Mouse (Mus musculus) retina, postnatal 7 days (tissue): Measurements from ENCODE around the gene Klrb1b.

Experiments
- DNase-seq: peaks from one replicate; pipeline ENCODE4 v3.0.0-alpha.2; 2012; ENCODE audit warnings: low read depth, low spot score

Klrb1b gene

DNA sequence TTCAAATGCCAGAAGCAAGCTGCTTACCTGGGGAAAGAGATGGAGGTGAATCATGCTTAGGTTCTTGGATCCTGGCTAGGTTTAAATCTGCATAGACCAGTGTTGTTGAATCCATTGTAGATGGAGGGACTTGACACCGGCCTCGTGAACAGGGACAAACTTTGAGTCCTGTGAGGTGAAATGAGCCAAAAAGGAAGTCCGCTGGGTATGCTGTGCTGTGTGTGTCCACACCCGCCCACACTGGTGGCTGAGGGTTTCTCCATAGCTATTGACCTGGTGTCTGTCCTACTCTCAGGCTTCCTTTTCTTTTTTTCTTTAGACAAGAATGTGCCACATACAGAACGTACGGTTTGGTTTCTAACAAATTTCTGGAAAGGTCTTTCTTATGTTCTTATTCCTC lies at the start of gene Klrb1b, which contains the start of gene Gm44511:
Klrb1b (minus strand) TSS at position 200 of the 400 bp plus-strand sequence.
Gm44511 (minus strand) TSS at position 184 of the 400 bp plus-strand sequence.
- DNase-seq: no peak

DNA sequence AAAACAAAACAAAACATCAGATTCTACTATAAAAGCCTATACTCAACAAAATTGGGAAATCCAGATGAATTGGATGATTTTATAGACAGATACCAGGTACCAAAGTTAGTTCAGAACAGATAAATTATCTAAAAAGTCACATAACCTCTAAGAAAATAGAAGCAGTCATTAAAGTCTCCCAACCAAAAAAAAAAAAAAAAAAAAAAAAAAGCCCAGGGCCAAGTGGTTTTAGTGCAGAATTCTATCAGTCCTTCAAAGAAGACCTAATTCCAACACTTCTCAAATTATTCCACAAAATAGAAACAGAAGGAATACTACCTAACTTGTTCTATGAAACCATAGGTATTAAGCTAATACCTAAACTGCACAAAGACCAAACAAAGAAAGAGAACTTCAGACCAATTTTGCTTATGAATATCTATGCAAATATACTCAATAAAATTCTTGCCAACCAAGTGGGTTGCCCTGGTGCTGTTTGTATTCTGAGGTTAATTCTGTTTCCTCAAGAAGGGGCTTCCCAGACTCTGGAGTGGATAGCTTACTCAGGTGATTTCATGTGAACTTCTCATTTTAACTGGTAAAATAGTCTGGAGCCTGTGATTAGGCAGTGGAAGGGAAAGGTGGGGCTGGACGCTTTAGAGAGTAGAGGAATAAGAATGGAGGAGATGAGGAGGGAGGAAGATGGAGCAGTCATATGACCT lies 45.9 kb upstream of the Klrb1b start:
- no peak for DNase-seq

DNA sequence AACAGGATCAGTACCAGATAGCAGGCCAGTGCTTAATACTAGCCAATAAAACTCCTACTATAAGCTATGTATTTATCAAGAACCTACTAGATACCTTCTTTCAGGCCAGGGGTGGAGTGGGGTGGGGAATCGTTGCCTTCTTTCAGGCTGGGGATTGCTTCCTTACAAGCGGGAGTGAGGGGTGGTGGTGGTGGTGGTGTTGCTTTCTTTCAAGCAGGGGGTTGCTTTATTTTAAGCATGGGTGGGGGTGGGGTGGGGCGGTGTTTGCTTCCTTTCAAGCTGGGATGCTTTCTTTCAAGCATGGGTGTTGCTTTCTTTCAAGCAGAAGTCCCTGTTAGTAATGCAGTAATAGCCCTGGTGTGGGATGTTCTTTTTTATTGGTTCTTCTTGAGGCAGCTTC lies 42.7 kb upstream of the Klrb1b start:
- DNase-seq: no peak

DNA sequence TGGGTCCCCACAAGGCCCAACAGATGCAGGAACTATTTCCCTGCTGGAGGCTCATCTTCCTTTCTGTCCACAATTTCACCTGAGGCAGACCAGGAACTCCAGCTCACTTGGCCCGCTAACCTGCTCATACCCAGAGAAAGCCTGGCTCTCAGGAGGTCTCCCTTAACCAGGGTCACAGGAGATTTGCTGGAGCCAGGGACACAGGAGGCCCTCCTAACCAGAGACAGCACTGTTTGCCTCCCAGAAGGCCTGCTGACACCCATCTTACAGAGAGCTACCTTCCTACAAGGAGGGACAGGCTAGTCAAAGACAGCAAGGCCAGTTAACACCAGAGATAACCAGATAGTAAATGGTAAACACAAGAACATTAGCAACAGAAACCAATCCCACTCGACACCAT lies 31.8 kb upstream of the Klrb1b start:
- no peak for DNase-seq

DNA sequence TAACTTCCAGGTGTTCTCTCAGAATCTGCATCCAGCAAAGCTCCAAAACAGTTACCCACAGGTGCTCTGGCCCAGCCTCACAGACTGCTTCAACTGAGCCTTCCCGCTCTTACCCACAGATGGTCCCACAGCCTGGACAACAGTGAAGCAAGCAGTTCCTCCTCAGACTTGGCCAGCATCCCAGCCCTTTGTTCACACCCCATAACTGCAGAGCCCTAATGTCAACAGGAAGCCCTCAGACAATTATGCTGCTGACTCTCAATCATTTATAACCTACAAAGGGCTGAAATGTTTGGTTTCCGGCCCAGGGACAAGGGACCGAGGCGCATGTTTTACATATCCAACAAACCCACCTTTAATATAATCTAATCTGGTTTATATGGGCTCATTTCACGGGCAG lies 30.1 kb upstream of the Klrb1b start:
- no peak for DNase-seq

DNA sequence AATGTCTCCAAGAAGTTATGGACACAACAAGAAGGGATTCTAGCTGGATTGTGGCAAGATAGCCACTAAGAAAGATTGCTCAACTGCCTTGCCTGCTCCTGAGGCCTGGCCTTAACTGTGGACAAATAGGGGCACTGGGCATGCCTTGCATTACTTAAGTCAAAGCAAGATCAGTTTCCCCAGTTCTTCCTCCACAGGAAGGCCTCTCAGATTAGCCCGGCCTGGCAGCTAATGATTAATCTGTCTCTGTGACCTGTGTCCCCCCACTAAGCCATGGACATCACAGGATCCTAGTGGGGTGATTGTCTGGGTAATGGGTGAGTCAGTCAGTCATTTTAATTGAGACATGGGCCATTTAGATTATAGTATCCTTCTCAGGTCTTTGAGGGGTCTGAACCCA lies 29.3 kb upstream of the Klrb1b start:
- no peak for DNase-seq

DNA sequence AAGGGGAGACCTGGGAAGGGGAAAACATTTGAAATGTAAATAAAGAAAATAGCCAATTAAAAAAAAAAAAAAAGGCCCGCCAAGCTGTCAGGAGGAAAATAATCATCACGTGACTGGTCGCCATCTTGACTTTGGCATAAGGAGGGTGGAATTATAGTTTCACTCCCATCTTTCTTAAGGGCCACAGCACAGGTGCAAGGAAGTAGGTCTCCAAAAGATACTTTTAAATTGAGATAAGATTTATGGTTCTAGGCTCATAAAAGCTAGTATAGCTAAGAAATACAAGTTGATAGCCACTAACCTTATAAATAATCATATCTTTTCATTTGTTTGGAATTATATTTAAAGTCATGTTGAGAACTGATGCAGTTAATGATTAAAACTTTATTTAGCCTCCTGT lies 28.8 kb upstream of the Klrb1b start:
- DNase-seq: no peak

DNA sequence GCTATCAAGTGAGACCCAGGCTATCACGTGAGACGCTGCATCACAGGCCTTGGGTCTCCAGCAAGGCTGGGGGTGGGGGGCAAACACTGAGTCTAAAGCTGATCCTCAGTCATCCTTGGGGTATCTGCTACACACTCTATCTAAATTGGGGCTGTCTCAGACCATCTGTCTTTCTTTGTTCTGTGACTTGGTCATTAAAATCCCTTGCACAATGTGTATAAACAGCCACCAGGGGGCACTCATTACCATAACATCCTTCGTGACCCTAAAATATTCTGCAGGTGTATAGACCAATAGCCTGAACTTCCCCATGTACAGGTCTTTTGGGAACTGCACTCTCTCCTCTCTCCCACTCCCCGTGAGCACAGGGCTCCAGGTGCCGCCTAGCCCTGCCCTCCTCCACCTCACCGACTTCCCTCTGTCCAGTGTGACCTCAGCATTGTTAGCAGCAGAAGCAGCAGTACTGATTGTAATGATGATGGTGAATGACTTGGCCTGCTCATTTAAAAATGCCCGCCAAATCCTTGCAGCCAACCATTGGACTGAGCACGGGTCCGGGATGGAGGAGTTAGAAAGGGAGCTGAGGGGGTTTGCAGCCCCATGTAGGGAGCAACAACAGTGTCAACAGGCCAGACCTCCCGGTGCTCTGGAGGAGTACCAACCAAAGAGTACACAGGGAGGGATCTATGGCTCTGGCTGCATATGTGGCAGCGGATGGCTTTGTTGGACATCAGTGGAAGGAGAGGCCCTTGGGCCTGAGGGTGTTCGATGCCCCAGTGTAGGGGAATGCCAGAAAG lies 28.1 kb upstream of the Klrb1b start:
- no peak for DNase-seq

DNA sequence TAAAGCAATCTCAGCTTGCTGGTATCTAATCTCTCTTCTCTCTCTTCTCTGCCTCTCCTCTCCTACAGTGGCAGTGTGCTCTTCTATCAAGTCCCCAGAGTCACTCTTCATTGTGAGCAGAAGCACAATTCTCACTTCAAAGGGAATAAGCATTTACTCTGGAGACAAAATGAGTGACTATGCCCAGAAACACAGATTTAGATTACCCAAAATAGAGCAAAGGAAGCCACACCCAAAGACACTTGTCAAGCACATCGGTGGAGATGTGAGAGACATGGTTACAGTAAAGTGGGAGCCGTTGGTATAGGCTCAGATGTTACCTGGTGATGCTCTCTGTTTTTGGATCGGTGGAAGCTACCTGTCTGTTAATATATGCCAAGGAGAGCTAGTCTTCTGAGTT lies 26.6 kb upstream of the Klrb1b start:
- DNase-seq: no peak

DNA sequence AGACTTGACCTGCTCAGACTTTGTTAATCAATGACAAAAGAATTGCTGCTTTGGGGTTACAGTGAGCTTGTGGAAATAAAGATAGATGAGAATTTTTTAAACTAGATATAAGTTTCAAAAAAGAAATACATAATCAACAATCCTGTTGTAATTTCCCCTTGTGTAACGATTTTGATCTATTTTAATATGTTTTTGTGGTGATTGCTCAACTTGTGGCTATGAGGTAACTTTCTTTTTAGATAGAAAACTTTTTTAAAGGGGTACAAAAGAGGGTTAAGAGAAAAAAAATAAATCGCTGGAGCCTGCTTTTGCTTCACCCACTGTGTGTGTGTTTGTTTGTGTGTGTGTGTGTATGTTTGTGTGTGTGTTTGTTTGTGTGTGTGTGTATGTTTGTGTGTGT lies 25.0 kb upstream of the Klrb1b start:
- DNase-seq: no peak

DNA sequence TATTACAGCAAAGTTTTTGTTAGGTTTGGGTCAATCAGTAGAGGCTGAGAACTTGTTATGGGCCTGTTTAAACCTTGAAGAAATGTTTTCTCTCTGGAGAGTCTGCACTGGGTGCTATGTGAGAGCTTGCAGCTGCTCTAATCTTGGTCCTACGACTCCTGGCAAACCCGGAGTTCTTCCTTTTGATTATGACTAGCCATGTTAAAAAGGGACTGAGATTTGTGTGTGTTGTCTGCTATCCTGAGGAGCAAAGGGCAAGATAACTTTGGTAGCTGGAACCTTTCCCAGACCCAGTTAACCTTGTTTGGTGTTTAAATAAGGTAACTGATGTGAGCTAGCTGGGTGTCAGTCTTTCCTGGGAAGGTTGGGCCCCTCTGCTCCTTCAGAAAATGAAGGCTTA lies 24.5 kb upstream of the Klrb1b start:
- DNase-seq: no peak

DNA sequence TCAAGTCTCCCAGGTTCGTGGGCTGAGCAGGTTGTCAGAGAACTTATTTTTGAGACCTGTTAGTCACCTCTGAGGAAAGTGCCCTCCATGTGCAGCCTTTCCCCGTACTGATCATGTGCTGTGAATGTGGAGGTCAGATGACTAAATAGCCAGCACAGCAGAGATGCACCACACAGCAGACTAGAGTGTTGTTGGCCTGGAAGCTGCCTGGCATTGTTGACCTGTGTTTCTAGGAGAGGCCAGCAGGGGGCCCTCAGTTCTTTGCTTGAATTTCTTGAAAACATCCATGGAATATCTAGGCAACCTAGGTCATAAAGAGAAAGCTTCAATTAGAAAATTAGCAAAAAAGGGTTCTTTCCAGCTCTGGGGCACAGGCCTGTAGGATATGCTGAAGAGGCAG lies 23.8 kb upstream of the Klrb1b start:
- DNase-seq: no peak

DNA sequence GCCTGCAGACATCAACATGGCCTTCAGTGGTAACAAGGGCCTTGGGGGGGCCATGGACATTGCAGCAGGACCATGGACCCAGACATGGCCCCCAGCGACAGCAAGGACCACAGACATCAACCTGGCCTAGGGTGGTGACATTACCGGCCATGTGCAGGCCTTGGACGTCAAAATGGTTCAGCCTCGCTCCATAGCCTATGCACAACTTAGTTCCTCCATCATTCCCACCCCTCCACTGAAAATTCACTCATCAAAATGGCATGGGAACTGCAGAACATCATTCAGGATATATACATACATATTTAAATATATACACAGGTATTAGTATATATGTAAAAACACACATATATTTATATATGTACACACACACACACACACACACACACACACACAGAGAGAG lies 21.3 kb upstream of the Klrb1b start:
- no peak for DNase-seq

DNA sequence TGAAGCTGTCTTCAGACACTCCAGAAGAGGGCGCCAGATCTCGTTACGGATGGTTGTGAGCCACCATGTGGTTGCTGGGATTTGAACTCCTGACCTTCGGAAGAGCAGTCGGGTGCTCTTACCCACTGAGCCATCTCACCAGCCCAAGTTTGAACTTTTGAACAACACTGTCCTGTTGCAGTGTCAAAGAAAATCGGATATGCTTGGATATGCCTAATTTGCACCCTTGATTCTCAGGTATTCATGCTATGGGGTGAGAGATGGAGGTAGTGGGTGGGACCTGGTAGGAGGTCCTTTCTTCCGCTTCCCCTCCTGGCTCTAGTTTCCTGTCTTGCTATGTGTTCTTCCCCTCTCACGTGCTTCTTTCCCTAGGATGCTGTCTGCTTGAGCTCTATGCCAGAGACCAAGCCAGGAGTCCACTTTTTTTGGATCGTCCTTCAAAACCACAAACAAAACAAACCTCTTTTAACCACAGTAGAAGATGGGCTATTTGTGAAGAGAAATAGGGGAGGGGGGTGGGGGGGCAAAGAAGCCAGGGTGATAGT lies 19.9 kb upstream of the Klrb1b start:
- no peak for DNase-seq

DNA sequence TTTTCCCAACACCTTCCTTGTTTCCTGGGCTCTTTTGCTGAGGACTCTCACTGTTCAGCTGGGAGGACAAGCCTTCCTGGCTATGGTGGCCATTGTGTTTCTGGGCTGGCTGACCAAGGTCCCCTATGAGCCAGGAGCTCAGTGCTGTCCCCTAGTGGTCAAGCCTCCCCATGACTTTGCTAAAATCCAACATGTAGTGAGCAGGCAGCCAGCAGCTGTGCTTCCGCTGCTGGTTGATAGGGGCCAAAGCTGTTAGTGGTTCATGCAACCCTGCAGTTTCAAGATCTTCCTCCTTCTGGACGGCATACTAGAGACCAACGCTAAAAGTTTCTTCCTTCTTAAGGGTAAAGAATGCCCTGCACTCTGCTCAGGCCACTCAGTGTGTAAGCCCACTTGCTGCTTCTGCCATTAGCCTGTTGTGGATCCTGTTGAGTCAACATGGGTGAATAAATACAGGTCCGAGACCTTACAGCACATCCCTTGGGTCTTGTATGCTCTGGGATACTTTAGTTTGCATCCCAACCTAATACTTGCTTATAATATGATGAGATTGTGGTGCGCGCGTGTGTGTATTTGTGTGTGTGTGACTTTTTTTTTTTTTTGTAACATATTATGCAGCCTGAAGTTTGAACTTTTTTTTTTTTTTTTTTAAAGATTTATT lies 19.3 kb upstream of the Klrb1b start:
- peak; percentile 85 for DNase-seq

DNA sequence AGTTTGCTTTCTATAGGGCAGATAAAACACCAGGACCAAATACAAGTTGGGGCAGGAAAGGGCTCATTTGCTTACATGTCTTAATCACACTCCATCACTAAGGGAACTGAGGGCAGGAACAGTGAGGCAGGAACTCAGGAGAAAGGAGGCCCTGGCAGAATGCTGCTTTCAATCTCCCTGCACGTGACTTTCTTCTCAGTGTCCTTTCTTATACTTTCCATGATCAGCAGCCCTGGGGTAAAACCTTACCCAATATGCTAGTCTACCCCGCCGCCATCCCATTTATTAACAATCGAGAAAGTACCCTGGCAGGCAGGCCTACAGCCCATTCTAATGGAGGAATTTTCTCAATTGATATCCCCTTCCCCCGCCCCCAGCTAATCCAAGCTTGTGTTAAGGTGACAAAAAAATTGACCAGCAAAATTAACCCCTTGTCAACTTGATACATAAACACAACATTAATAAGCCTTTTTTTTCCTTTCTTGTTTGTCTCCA lies 18.5 kb upstream of the Klrb1b start:
- no peak for DNase-seq

DNA sequence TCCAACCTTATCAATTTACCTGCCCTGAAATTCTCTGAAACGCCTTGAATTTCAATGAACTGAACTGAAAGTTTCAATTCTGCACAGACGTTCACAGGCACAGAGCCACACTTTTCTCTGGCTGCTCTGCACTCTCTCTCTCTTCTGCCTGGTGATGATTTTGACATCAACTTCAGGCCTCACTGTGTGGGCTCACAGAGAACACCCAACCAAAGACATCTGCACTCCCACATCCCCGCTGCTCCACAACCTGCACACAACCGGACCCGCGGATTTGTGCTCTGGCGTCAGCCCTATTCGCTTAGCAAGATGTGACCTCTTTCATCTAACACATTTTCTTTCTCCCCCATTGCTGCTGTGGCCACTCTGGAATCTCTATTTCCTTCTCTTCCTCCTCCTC lies 18.0 kb upstream of the Klrb1b start:
- no peak for DNase-seq

DNA sequence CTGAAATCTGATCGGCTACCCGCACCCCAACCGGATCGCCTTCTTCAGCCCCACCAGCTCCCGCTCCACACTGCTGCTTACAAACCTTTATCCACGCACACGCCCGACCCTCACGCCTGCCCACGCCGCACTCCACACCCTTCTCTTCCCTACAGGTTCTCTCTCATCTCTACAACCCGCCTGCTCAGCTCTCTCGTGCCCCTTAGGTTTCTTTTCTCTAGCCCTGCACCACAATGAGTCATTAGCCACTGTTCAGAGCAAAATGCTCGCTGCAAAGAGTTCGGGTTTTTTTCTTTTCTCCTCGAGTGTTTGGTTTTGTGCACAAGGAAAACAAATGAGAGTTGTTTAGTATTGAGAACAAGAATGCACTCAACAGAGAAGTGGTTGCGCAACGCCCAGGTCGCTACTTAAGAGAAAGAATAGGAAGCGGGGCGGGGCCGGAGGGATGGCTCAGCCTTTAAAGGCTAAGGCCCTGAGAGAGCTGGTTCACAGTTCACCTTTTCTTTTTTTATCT lies 17.4 kb upstream of the Klrb1b start:
- DNase-seq: no peak

DNA sequence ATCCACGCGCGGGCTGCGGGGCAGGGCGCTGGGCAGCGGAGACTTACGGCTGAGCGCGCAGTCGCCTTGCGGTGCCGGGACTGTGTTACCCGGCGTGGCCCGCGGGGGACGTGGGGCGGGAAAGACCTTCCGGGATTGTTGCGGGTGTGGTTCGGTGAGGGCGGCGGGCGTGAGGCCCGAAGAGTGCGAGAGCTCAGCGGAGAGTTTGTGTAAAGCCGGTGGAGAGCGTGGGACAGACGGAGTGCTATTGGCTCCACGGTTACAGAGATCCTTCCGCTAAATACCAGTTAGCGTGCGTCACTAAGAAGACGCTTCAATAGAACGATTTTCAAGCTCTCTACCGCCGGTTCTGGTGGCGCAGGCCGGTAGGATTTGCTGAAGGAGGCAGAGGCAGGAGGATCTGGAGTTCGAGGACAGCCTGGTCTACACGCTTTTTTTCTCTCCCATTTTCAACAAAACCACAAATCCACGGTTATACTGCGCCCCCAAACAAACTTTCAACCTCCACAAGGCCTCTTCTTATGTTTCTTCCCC lies 16.9 kb upstream of the Klrb1b start:
- peak; percentile 95 for DNase-seq

DNA sequence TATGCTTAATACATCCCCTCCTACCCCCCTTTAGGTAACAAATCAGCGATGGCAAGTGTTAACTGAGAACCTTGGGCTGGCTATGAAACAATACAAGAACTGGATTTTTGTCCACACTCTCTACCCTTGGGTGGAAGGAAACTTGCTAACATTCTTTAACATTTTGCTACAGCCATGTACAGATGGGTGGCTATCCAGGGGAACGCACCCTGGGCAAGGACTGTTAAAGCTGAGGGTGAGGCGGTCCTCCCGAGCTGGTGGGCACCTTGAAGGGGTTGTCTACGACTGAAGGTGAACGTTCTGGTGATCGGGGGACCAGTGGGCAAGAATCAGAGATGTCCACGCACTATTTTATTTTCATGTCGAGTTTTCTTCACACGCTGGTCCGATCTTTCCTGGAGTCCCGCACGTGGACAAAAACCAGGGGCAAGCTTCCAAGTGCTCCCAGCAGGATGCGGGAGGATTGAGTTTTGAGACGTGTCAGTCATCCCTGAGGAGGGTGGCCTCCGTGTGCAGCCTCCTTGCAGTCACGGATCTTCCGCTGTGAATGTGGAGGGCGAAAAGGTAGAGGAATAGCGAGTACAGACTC lies 16.3 kb upstream of the Klrb1b start:
- no peak for DNase-seq

DNA sequence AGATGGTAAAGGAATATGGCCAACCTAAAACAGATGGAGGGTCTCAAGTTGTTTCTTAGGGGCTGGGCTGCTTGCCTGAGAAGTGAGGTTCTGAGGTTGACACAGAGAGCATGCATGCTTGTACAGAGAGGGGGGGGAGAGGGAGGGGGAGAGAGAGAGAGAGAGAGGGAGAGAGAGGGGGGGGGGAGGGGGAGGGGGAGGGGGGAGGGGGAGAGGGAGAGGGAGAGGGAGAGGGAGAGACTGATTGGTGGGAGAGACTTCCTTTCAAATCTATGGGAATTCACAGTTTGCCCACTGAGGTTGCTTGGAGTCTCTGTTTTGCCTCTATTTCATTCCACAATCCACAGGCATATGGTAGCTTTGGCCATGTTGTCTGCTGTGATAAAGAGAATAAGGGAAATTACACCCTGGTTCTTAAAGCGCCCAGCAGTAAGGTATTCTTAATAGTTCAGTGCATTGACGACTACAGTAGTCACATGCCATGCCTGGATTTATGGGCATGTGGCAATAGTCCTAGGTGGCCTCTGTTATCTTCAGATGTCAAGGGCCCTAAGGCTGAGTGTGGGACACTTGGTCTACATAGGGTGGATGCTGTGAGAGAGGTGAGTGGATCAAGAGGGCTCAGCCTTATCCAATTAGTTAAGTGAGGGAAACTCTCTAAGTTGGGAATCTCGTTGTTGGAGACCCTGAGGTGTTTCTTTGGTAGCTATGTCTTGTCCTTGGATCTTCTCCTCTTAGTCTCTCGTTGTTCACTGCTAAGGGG lies 15.4 kb upstream of the Klrb1b start:
- no peak for DNase-seq
